Mouse (Mus musculus): ENCODE data around the gene Cir1. TPM values are rescaled to one million over a fixed set of nuclear protein-coding genes. Genes with fewer than 3 reads are reported as not detected.

Cir1 gene
- 10 to 100 TPM; 14.5 to 29.3 TPM for polyA plus RNA-seq (2017; shearing (Covaris generic))

DNA sequence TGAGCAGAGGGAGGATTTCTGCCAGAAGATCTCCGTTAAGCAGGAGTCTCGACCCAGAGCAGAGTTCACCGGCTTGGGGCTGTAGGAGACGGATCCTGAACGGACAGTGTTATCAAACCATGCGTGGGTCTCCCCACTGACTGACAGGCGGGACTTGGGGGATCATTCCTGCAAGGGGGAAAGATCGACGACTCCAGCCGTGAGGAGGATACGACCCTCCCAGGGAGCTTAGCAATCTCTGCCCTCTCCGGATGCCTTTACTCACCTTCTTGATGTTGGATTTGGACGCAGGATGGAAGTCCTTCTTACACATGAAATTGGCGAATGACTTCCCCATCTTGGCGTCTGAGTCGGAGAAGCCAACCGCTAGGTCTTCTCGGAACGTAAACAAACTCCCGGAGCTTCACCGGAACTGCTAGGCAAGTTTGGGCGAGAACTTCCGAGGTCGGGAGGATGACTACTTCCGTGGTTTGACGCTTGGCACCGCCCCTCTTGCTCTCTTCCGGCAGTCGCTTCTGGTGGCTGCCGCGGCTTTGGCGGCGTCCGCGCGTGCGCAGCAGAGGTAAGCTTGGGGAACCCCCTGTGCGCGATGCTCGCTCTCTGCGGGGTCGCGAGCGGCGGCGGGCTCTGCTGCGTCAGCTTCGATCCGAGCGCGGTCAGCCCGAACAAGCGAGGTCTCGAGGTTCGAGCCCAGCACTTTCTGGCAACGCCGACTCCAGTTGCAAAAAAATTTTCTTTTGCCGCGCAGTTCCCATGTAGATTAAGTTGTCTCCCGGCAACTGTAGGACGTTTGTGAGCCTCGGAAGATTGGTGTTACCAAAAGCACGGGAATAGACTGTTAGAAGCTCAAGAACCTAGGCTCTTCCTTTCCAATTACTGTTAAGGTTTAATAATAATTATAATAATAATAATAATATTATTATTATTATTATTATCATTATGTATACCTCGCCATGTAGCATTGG, at the start of gene Cir1, which contains the start of gene Scrn3:
Gene Cir1, minus strand, starts transcription at position 550 of the 965 bp plus-strand sequence.
Gene Scrn3, plus strand, starts transcription at position 450 of the 965 bp plus-strand sequence.
- ATAC-seq: peak; percentile 97

DNA sequence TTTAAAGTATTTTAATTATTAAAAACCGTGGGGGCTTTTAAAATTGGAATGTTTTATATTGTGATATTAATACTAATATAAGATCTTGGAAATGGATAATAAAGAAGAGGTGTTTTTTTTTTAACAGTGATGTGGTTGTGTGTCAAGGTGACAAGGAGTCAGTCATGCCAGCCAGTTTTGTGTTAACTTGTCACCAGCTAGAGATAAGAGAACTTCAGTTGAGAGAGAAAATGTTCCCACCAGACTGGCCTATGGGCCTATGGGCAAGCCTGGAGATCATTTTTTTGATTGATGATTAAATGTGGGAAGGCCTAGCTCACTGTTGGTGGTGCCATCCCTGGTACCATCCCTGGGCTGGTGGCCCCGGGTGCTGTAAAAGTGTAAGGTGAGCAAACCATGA, 48.0 kb upstream of the Cir1 start:
- no peak for ATAC-seq

DNA sequence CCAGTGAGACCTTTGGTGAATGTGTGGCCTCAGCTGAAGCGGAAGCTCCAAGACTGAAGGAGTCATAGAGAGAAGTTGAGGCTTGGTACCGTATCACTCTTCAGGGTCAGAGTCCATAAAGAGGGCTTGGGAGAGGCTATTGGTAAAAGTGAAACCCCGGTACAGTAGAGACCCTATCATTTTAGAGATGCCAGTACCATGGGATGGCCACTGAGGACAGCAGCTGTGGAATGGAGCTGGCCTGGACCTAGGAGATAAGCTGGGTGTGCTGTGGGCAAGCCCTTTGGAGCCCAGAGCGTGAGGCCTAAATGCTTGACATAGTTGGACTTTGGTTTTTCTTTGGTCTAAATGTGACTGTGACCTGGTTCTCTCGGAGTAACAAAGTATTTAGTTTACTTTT, 47.4 kb upstream of the Cir1 start:
- ATAC-seq: no peak

DNA sequence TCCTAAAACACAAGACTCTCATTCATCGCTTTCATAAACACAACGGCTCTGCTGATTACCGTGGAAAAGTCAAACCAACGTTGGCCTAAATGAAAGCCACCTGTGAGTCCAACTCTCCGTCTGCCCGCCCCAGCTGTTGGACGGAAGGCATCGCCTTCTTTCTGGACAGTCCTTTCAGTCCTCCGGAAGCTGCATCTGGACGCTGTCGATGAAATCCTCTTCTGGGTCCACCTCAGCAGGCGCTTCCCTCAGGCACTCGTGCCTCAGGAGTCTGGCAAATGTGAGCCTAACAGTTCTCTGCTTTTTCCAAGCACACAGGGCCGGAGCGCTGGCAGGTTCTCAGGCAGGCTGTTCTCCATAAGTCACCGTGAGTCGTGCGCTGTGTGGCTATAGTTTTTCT, 44.5 kb upstream of the Cir1 start:
- no peak for ATAC-seq

DNA sequence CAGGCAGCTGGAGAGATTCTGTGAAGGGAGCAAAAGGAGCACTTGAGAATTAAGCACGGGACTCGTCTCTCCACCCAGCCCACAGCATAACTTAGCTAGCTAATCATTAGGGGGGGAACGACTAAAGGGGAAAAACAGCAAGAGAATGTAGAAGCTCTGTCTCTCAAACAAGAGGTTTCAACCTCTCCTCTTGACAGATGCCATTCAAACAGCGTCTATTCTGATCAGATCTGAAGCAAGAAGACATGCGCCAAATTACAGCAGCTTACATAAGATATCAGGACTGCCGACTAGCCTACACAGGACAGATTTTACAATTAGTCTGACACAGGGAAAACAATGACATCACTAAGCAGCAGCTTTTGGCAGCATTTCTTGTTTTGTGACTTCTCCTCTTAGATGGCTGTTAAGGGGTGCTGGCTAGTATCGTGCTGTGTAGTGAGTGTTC, 39.5 kb upstream of the Cir1 start:
- no peak for ATAC-seq

DNA sequence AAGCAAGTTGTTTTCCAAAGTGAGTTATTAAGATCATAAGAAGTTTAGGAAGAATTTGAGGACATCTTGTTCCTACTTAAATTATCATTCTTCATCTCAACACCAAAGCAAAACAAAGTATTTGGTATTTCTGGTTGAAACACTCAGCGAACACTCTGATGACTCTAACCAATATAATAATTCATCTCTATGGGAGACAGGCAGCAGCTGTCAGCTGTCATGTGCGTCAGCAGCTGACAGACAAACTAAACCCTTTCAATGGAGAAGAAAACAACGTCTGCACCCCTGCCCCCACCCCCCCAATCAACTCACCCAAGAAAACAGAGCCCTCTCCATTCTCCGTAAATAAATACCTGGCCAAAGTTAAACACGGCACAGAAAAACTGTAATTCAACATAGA, 39.0 kb upstream of the Cir1 start:
- ATAC-seq: no peak

DNA sequence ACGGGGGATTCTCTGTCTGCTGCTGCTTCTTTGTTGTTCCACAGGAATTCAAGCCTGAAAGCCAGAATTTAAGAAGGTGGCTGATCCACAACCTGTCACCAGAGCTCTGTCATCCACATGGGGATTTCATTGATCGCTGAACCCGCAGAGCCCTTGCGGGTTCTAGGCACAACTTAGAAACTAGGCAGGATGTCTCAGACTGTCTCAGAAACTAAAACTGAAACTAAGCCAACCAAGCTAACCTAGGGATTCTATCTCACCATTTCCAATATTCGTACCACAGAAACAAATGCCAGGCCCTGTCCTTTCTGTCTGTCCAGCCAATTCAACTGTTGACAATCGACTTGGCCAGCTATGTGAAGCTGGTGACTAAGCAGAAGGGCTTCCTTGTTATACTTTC, 35.7 kb upstream of the Cir1 start:
- ATAC-seq: no peak

DNA sequence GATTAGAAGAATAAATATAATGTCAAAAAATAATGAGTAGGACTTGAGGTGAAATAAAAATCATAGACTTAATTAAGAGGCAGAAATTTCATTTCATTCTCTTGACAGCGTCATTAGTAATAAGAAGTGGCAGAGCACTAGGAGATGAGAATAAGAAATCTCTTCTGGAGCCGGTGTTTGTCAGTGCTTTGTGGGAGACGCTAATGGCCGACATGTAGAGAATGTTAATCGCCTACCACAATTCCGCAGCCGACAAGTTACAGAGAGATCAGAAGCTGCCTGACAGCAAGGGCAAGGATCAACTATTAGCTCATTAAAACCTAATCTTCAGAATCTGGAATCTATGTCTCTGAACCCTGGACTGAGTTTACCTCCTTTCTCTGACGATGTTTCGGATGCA, 35.3 kb upstream of the Cir1 start:
- ATAC-seq: no peak

DNA sequence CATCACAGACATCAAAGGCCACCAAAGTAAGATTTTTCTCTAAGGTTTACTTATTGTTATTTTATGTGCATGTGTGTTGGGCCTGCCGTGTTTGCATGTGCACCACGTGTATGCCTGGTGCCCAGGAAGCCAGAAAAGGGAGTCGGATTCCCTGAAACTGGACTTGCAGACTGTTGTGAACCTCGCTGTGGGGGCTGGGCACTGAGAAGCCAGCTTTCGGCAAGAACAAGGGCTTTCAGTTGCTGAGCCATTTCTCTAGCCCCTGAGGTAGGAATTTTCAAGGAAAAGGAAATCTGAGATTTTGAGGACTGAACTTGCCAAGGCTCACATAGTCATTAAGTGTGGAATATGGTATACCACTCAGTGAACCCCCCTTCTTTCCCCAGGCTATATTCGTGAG, 34.6 kb upstream of the Cir1 start:
- no peak for ATAC-seq

DNA sequence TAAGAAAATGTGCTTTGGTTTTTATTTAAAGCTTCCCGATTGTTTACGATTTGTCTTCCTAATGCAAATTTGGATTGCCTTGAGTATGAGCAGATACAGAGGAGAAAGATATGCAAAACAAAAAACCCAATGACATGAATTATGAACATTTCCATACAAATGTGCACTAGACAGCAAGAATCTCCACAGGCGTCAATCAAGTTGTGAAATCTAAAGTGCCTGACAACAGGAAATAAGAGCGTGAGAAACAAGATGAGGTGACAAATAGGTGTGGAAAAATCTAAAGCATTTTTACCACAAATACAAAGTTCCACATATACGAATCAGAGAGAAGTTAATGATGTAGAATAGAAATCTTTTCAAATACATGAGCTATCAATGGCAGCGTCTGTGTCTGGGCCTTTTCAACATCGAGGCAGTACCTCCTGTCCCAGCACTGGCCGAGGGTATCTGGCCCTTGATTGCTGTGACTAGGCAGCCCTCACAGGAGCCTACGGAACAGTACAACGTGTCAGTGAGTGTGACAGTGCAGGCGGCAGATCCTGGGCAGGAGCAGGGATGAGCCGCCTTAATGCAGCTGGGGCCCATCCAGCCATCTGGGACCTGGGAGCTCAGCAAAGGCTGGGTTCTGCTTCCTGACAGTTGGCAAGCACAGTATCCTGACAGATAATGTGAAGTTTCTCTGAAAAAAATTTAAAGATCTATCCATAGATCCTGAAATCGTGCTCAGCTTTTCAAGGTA, 34.0 kb upstream of the Cir1 start:
- peak; percentile 81 for ATAC-seq

DNA sequence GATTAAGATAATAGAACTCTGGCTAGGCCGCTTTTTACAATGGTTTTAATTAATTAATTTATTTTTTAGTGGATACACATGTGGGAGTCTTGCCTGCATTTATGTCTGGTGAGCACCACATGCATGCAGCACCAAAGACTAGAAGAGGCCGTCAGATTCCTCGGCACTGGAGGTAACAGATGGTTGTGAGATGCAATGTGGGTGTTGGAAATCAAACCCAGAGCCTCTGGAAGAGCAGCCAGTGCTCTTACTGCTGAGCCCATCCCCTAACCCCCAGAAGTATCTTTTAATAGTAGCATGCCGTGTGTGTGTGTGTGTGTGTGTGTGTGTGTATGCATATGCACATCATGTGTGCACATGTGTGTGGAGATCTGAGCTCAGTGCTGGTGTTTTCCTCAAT, 32.7 kb upstream of the Cir1 start:
- no peak for ATAC-seq

DNA sequence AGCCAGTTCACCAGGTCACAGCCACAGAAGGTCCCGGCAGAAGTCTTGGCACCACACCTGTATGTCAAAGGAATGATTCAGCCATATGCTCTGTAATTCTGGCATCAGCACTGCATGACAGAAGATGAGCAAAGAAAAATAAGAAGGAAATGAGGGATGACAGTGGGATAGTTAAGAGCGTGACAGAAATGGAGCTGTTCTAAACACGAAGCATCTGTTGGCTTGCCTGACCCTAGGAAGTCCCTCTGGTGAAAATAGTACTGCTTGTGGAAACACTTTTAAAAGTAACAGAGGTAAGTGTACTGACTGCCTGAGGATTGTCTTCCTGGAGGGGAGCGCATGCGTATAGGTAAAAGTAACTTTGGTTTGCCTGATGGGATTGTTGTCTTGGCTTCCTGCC, 31.2 kb upstream of the Cir1 start:
- no peak for ATAC-seq

DNA sequence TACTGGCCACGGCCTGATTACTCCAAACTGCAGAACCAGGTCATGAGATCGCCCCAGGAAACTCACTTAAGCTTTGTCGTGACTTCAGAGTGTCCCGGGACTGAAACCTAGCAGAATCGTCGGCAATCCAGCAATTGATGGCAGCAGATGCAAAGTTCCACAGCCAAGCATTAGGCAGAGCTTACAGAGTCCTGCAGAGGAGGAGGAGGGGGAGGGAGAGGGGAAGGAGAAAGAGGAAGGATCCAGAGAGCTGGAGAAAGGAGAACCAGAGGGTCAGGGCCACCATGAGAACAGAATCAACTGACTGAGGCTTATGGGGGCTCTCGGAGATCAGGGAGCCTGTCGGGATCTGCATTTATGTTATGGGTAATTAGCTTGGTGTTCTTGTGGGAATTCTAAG, 25.9 kb upstream of the Cir1 start:
- ATAC-seq: no peak

DNA sequence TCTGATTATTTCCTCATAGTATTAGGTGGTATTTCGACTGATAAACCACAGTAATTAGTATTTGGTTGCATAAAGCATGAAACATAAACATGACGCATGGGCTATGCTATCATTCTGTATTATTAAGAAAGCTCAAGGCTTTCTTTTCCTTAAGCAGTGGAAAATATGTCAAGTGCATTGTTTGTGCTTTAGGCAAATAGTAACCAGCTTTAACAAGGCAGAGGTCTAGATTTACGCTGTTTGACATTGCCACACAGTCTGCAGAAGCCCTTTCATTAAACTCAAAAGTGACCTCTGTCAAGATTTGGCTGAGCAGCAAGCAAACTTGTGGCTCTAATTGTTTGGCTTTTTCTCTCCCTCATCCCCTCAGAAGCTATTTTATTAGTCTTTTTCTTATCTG, 23.4 kb upstream of the Cir1 start:
- ATAC-seq: no peak

DNA sequence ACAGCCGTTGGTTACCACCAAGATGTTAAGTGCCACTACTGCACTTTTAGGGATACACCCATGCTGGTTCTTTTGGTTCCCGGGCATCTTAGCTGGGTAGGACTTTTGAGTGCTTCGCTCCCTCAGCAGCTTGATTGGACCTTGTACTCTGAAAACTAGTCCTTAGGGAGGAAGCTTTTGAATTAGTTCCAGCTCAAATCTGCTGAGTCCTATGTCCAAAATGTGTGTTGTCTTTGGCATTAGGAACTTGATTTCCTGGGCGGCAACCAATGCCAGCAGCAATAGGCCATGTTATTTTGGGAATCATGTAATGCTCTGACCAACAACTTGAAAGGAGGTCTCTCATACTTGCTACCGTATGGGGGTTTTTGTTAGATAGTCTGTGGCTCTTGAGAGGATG, 13.4 kb upstream of the Cir1 start:
- no peak for ATAC-seq

DNA sequence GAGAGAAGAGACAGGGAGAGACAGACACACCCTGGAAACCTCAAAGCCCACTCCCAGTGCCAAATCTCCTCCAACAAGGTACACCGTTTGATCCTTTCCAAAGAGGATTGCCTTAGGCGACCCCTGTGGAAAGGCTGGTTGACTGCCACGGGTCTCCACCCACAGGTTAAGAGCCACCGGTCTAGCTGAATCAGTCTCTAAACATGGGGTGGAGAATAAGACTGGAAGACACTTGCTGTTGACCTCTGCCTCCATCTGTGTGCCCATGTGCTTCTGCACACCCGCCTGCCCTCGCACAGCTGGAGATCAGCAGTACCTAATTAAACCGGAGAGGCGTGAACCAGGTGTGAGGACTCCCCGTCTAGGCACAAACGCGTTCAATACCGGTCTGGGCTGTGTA, 10.5 kb upstream of the Cir1 start:
- no peak for ATAC-seq

DNA sequence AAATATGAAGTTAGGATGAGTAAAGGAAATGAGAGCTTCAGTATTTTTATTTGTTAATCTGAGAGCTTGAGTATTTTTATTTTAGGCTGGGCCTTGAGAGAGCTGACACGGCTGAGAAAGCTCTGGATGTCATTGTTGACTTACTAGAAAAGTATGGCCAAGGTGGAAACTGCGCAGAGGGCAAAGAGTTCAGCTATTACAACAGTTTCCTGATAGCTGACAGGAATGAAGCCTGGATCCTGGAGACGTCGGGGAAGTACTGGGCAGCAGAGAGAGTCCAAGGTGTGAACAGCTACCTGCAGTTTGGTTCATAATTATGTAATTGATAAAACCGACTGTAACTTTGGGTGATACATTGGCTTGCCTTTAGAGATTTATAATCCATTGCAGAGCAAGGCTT, 6.7 kb upstream of the Cir1 start:
- ATAC-seq: no peak

DNA sequence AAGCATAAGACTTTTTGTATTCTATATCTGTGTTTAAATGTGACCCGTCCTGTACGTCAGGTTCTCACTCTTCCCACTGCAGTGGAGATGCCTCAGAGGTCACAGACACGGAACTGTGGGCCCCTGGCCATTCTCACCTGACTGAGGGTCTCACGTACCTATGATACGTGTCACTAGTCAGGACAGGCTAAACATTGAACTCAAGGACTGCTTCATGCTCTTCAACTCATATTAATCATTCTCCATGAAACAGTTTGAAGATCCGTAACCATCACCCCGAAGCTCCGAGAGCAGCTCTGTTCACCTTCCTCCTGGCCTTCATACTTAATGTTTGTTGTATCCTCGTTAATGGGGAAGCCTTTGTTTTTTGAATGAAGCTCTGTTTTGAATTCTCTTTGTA, 4.9 kb upstream of the Cir1 start:
- ATAC-seq: no peak

DNA sequence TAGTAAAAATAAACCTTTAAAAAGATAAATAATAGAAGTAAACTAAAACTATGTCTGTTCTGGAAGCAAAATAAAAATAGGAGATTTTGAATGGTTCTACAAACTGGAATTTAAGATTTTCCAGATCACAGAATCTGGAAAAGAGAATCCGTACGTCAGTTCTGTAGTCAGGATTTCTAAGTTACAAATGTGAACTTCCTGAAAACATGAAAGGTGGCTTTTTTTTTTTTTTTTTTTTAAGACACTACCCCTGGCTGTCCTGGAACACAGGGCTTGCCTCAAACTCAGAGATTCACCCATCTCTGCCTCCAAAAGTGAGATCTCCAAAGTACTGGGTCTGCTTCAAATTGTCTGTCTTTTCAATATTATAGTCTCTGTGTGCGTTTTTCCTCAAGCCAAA, 1.8 kb upstream of the Cir1 start:
- ATAC-seq: no peak

DNA sequence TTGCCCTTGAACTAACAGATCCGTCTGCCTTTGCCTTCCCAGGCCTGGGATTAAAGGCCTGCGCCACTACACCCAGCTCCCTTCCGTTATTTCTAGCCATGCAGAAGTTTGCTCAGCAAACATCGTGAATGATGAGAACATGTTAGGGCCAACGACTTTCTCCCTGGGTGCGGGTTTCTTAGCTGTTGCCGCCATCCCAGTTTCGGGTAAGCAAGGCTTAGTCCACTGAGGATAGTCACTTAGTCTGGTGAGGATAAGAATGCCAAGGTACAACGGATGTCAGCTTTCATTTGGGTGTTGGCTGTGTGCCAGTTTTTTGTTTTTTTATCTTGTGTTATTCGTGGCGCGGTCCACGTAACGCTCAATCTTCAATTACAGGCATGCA, 608 bp upstream of the Cir1 start:
- peak; percentile 16 for ATAC-seq

DNA sequence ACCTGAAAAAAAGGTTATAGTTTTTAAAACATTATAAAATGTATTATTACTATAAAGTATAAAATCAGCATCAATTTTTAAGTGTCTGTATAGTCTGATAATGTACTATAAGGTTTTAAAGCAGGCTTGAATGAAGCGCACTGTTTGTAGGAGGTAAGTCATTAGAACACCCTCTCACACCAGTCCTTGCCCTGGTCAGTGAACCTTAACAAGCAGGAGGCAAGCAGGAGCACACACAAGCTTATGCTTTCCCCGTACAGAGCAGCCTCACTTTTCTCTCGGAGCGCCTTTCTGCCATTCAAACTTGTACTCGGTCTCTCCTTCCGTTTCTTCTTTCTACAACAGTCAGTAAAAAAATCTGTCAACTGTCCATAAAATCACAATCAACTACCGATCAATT, 6.5 kb downstream of the Cir1 start:
- no peak for ATAC-seq

DNA sequence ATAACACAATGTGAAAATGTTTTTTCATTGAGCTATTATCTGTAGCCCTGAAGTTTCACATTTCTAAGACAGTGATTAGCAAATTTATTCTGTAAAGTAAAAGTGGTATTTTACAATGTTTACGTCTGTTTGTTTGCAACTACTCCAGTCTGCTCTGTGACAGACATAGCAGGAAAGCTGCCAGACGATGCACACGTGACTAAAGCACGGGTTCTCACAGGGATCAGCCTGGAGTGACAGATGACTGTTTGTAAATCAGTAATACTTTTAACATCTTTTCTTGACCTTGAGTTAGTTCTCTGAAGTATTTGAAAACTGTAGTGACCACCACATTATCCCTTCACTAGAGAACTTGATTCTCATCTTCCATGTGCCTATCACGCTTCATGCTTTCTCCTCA, 8.0 kb downstream of the Cir1 start:
- no peak for ATAC-seq

DNA sequence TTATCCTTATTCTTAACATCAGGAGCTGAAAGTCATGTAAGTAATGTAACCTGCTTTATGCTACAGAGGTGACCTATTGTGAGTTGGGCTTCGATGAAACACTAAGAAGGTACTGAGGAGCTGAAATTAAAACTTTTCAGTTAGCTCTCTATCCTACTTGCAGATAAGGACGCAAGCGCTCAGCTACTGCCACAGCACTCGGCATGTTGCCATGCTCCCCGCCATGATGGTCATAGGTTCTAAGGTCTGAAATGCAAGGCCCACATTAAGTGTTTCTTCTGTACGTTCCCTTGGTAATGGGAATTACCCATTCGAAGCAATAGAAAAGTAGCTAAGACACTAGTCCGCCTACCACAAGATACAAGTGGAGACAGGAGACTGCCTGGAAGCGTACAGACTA, 9.8 kb downstream of the Cir1 start:
- no peak for ATAC-seq

DNA sequence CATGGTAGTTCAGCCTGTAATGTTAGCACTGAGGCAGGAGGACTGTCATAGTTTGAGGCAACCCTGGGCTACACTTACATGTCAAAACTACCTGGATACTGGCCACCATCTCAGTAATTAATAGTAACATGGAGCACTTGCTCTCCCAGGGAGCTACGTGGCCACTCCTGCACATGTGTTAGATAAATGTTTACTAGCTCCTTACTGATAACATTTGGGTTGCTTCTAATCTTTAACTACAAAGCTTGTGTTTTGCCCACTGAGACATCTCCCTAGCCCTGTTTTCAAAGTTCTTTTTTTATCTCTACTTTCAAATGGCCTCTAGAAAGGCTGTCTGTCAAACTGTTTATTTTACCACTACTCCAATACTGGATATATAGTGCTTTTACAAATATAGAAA, 10.5 kb downstream of the Cir1 start:
- no peak for ATAC-seq
